Mouse (Mus musculus) cortical plate, adult 2 months (tissue): ENCODE results near the gene Nectin1. TPM values are rescaled to one million over a fixed set of nuclear protein-coding genes. Genes with fewer than 3 reads are reported as not detected.

Source experiments
- H3K27ac ChIP-seq: fragments of 200-500 bp; 2 replicates; pipeline ENCODE4 v1.5.1; 2012; ENCODE audit warnings: low read length, control low read depth, inconsistent platforms; ENCODE audit not compliant: insufficient read depth
- H3K4me1 ChIP-seq: fragments of 200-500 bp; 2 replicates; pipeline ENCODE4 v1.6.1; 2011; ENCODE audit warnings: low read length; ENCODE audit not compliant: control insufficient read depth, insufficient read depth
- H3K4me3 ChIP-seq: fragments of 200-500 bp; 2 replicates; pipeline ENCODE4 v1.5.1; 2011; ENCODE audit warnings: mild to moderate bottlenecking, low read length, control low read depth; ENCODE audit not compliant: insufficient read depth
- CTCF ChIP-seq: fragments of 200-500 bp; IDR thresholded peaks from 2 replicates; pipeline ENCODE4 v1.5.1; 2011; ENCODE audit warnings: mild to moderate bottlenecking, control low read depth, low read length; ENCODE audit not compliant: insufficient read depth; ENCODE audit errors: extremely low read depth
- POLR2A ChIP-seq: fragments of 200-500 bp; IDR thresholded peaks from 2 replicates; pipeline ENCODE4 v1.6.1; 2011; ENCODE audit warnings: mild to moderate bottlenecking, low read length, control low read depth; ENCODE audit not compliant: insufficient read depth; ENCODE audit errors: extremely low read depth
- polyA plus RNA-seq: library from polyadenylated mRNA; depleted of rRNA; stranded (reverse); fragments of >200 nt; gene quantifications from 2 replicates; pipeline ENCODE4 v1.2.3, GENCODE M21; 2012

Nectin1 gene
- polyA plus RNA-seq, 1 experiment = 19.2 TPM

GRCm38 (mm10) chr9:43772460-43772859, 28.7 kb downstream of the Nectin1 start:
- TF ChIP-seq CTCF = no peak
- no peak for TF ChIP-seq POLR2A
- Histone ChIP-seq H3K4me3 (no peak overlapping the region), H3K4me1 (no peaks in the 10 kb centered on the region), H3K27ac (no peak overlapping the region)

- no peak overlapping the region for H3K4me3 ChIP-seq
- no peak overlapping the region for H3K27ac ChIP-seq
- no peaks in the 10 kb centered on the region for H3K4me1 ChIP-seq
- TF ChIP-seq POLR2A (no peak), CTCF (no peak)
Observed at GRCm38 (mm10) chr9:43773521-43773920, 29.7 kb downstream of the Nectin1 start.

GRCm38 (mm10) chr9:43774427-43774826, 30.6 kb downstream of the Nectin1 start:
- Histone ChIP-seq H3K4me3 (no peak overlapping the region), H3K4me1 (no peaks in the 10 kb centered on the region), H3K27ac (no peak overlapping the region)
- no peak for TF ChIP-seq POLR2A

- TF ChIP-seq CTCF (no peak), POLR2A (no peak)
- H3K4me3 ChIP-seq = no peak overlapping the region
- no peaks in the 10 kb centered on the region for H3K4me1 ChIP-seq
Observed at GRCm38 (mm10) chr9:43776231-43776630, 32.4 kb downstream of the Nectin1 start.

GRCm38 (mm10) chr9:43777362-43778360, 33.9 kb downstream of the Nectin1 start:
- Histone ChIP-seq H3K27ac (no peak overlapping the region), H3K4me3 (no peak overlapping the region), H3K4me1 (no peaks in the 10 kb centered on the region)
- TF ChIP-seq CTCF (no peak), POLR2A (no peak)

More at GRCm38 (mm10) chr9:43776231-43776630, 32.4 kb downstream of the Nectin1 start:
- no peak overlapping the region for H3K27ac ChIP-seq

- H3K4me1 ChIP-seq = no peaks in the 10 kb centered on the region
Observed at GRCm38 (mm10) chr9:43780883-43781282, 37.1 kb downstream of the Nectin1 start.

GRCm38 (mm10) chr9:43782401-43782800, 38.6 kb downstream of the Nectin1 start:
- H3K4me3 ChIP-seq = no peak overlapping the region
- H3K27ac ChIP-seq = no peak overlapping the region
- H3K4me1 ChIP-seq = no peaks in the 10 kb centered on the region
- TF ChIP-seq POLR2A = no peak
- TF ChIP-seq CTCF = no peak

More at GRCm38 (mm10) chr9:43780883-43781282, 37.1 kb downstream of the Nectin1 start:
- Histone ChIP-seq H3K27ac (no peak overlapping the region), H3K4me3 (no peak overlapping the region)
- no peak for TF ChIP-seq POLR2A
- no peak for TF ChIP-seq CTCF

GRCm38 (mm10) chr9:43783959-43784358, 40.2 kb downstream of the Nectin1 start:
- TF ChIP-seq POLR2A = no peak
- no peak for TF ChIP-seq CTCF
- no peak overlapping the region for H3K4me3 ChIP-seq
- H3K4me1 ChIP-seq = no peaks in the 10 kb centered on the region
- no peak overlapping the region for H3K27ac ChIP-seq

GRCm38 (mm10) chr9:43784841-43785240, 41.1 kb downstream of the Nectin1 start:
- Histone ChIP-seq H3K27ac (no peak overlapping the region), H3K4me1 (no peaks in the 10 kb centered on the region), H3K4me3 (no peak overlapping the region)
- TF ChIP-seq CTCF = no peak
- TF ChIP-seq POLR2A = no peak

GRCm38 (mm10) chr9:43787591-43787990, 43.8 kb downstream of the Nectin1 start:
- no peak overlapping the region for H3K4me3 ChIP-seq
- H3K4me1 ChIP-seq = no peaks in the 10 kb centered on the region
- H3K27ac ChIP-seq = no peak overlapping the region
- TF ChIP-seq CTCF (no peak), POLR2A (no peak)
